Mouse (Mus musculus) kidney, postnatal 36 days (tissue): ENCODE measurements around the gene Vmn1r103.
"Not testable (repeated sequence)": the region's sequence is repeated elsewhere in the genome, so short reads cannot be mapped to it uniquely, and the experiment has no call there.

Experiments
- DNase-seq, 2 experiments: peaks; one replicate each; pipeline ENCODE4 v3.0.0; 2021 to 2022; ENCODE audit warnings: mixed read lengths in 2 of 2

Vmn1r103 gene

DNA sequence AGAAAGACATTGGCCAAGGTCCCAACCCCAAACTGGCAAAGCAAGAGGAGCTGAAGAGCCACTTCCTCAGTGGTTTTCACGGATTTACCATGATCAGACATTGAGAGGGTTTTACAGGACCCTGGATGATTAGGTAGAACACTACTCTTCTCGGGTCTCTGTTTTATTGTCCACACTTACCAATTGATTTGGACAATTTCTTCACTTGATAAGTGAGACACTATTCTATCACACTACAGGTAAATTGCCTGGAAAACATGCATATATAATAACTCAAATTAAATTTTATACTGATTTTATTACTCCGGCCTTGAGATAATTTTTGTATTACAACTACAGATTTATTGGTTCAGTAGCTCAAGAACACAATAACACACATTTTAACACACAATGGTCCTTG, at the start of gene Vmn1r103:
TSS of gene Vmn1r103 (minus strand) at position 101 of the 400 bp plus-strand sequence.
- not testable (repeated sequence) for DNase-seq

DNA sequence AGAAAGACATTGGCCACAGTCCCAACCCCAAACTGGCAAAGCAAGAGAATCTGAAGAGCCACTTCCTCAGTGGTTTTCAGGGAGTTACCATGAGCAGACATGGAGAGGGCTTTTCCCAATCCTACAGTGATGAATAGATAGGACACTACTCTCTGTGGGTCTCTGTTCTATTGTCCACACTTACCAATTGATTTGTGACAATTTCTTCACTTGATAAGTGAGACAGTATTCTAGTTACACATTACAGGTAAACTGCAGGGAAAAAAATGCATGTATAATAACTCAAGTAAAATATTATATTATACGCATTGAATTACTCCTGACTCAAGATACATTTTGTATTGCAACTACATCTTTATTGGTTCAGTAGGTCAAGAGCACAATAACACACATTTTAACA, 35.3 kb upstream of the Vmn1r103 start, which contains the start of gene Gm5726:
TSS of gene Gm5726 (minus strand) at position 101 of the 400 bp plus-strand sequence.
- not testable (repeated sequence) for DNase-seq

DNA sequence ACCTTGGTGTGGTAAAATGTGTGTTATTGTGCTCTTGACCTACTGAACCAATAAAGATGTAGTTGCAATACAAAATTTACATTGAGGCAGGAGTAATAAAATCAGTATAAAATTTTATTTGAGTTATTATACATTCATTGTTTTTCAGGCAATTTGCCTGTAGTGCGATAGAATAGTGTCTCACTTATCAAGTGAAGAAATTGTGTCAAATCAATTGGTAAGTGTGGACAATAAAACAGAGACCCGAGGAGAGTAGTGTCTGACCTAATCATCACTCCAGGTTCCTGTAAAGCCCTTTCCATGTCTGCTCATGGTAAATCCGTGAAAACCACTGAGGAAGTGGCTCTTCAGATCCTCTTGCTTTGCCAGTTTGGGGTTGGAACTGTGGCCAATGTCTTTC, 23.2 kb upstream of the Vmn1r103 start, which contains the start of gene Vmn1r104:
TSS of gene Vmn1r104 (plus strand) at position 301 of the 400 bp plus-strand sequence.
- DNase-seq: not testable (repeated sequence)

DNA sequence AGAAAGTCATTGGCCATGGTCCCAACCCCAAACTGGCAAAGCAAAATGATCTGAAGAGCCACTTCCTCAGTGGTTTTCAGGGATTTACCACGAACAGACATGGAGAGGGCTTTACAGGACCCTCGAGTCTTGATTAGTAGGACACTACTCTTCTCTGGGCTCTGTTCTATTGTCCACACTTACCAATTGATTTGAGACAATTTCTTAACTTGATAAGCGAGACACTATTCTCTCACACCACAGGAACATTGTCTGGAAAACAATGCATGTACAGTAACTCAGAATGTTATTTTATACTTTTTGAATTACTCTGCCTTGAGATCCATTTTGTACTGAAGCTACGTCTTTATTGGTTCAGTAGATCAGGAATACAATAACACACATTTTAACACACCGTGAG, 35.5 kb downstream of the Vmn1r103 start, which contains the start of gene Gm10670:
TSS of gene Gm10670 (minus strand) at position 101 of the 400 bp plus-strand sequence.
- DNase-seq: not testable (repeated sequence)
